1 mouse cellular context compared by ENCODE assay signal in the genomic region with DNA sequence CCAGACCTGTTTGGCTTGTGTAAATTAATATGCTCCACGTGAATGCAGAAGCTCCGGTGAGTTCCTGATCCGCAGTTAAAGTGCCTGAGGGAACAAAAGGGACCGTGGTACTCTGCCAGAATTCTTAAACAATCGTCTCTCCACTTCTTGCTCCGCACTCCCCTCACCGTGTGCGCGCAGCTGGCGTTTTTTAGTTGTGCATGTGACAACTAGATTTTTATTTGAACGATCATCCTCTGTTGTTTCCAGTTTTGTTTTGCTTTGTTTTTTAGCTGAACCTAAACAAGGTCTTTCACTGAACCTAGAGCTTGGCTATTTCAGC.
TF ChIP-seq lines count a peak whose summit lies in the region.

No protein-coding gene starts in this region.

TF ChIP-seq in MEL, 35 proteins besides CTCF, POLR2A, EP300 and RAD21 (continued from another document):
- peak; percentile 49; the same call in 1 of the 2 replicates for TF ChIP-seq MYC (IDR thresholded peaks at IDR 0.05; ENCODE audit: low read depth, low read length)
- no peak for TF ChIP-seq TCF12 (IDR thresholded peaks at IDR 0.05; ENCODE audit: low read depth, low read length)
- 0 out of 2 replicates have a peak, but pooled peaks have one; percentile 33 for TF ChIP-seq MAX (IDR thresholded peaks at IDR 0.05; ENCODE audit: low read length)
- no peak for TF ChIP-seq UBTF (IDR thresholded peaks at IDR 0.05; ENCODE audit: borderline replicate concordance, insufficient read depth, low read depth, low read length)
- no peak for TF ChIP-seq CHD1 (IDR thresholded peaks at IDR 0.05; ENCODE audit: low read depth, low read length)
- no peak for TF ChIP-seq E2F4 (IDR thresholded peaks at IDR 0.05; ENCODE audit: borderline replicate concordance, low read depth, low read length)
